Mouse (Mus musculus) neural tube, embryonic 13.5 days (tissue): ENCODE measurements around the gene Sepsecs. TPM values are rescaled to one million over a fixed set of nuclear protein-coding genes. Genes with fewer than 3 reads are reported as not detected.

Experiments used
- ATAC-seq: fragments of 200-750 bp; cut with Nextera tagmentation; 2 replicates; pipeline ENCODE4 v1.8.0; 2017; ENCODE audit warnings: low read depth, mild to moderate bottlenecking, moderate TSS enrichment, moderate library complexity
- H3K27ac ChIP-seq: fragments of 300-500 bp; sonication (generic); replicated peaks from 2 replicates; pipeline ENCODE4 v1.5.1; 2015; ENCODE audit warnings: moderate library complexity, mild to moderate bottlenecking, inconsistent platforms
- H3K27me3 ChIP-seq: fragments of 300-500 bp; sonication (generic); 2 replicates; pipeline ENCODE4 v1.6.1; 2015; ENCODE audit warnings: mild to moderate bottlenecking, inconsistent platforms
- H3K36me3 ChIP-seq: fragments of 300-500 bp; sonication (generic); 2 replicates; pipeline ENCODE4 v1.6.1; 2015; ENCODE audit warnings: mild to moderate bottlenecking, inconsistent platforms
- H3K4me1 ChIP-seq: fragments of 300-500 bp; sonication (generic); replicated peaks from 2 replicates; pipeline ENCODE4 v1.6.1; 2015; ENCODE audit warnings: inconsistent platforms
- H3K4me2 ChIP-seq: fragments of 300-500 bp; sonication (generic); 2 replicates; pipeline ENCODE4 v1.6.1; 2015; ENCODE audit warnings: inconsistent platforms, mild to moderate bottlenecking, moderate library complexity
- H3K4me3 ChIP-seq: fragments of 300-500 bp; sonication (generic); 2 replicates; pipeline ENCODE4 v1.5.1; 2015; ENCODE audit warnings: mild to moderate bottlenecking, inconsistent platforms
- H3K9ac ChIP-seq: fragments of 300-500 bp; sonication (generic); 2 replicates; pipeline ENCODE4 v1.6.1; 2015; ENCODE audit warnings: moderate library complexity, mild to moderate bottlenecking, inconsistent platforms
- H3K9me3 ChIP-seq: fragments of 300-500 bp; sonication (generic); 2 replicates; pipeline ENCODE4 v1.6.1; 2016; ENCODE audit warnings: inconsistent platforms
- WGBS: fragments of 180-500 bp; shearing (Covaris S2); methylation state at CpG from one replicate; pipeline ENCODE4 v1.1.7; 2015; 5-methylcytosine and 5-hydroxymethylcytosine counted together
- polyA plus RNA-seq: library from polyadenylated mRNA; unstranded; fragments of >200 nt; fragmentation: Nextera tagmentation; extraction: Ambion mirVana; gene quantifications from 2 replicates; pipeline ENCODE4 v1.2.1, GENCODE M21; 2015

Sepsecs gene
- polyA plus RNA-seq, 1 experiment from 2014 or later: 6.3 TPM

DNA sequence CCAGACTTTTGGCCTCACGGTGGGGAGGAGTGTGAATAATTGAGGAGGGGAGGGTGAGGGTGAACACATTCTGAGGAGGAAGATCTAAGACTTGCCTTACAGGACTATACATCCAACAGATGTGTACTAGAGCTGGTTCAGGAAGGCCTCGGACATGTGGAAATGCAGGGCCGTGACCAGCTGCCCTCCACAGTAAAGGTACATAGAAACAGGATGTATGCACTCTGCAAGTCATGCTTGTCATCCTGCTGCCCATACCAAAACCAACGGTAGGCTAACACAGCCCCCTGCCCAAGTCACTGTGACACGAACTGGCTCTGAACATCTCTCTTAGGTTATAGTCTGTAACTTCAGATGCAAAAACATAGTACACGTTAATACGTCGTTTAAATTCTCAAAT, 30.6 kb downstream of the Sepsecs start:
- no peaks in the 10 kb centered on the region for H3K9me3 ChIP-seq
- H3K4me3 ChIP-seq: no peak overlapping the region
- H3K4me2 ChIP-seq: no peak overlapping the region
- no peak overlapping the region for H3K27ac ChIP-seq
- peaks cover 13% of the 10 kb centered on the region for H3K27me3 ChIP-seq
- WGBS: 79% methylated on average over 8 of the region's 8 CpGs
- peaks cover 28% of the 10 kb centered on the region for H3K36me3 ChIP-seq
- H3K9ac ChIP-seq: no peak overlapping the region
- peaks cover 1% of the 10 kb centered on the region for H3K4me1 ChIP-seq
- no peak for ATAC-seq

DNA sequence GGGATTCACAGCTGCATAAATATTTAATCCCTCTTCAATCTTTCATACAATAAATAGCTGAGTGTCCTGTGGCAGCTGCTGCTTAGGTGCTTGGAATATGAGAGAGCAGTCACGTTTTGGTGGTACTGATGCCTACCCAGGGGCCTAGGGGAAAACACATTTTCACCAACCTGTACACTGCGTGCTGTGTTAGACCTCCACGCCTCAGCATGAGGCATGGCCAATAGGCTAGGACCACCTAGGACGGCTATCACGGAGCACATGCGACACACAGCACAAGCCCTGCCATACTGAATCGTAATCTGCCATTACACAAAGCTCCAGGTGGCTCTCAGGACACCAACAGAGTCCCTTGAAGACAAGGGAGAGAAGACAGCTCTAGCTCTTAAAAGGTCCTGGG, 31.5 kb downstream of the Sepsecs start:
- Histone ChIP-seq H3K4me1 (no peaks in the 10 kb centered on the region), H3K9me3 (no peaks in the 10 kb centered on the region), H3K27ac (no peak overlapping the region), H3K36me3 (peaks cover 19% of the 10 kb centered on the region), H3K4me2 (no peak overlapping the region), H3K4me3 (no peak overlapping the region), H3K9ac (no peak overlapping the region), H3K27me3 (peaks cover 10% of the 10 kb centered on the region)
- ATAC-seq: no peak
- WGBS: 85% methylated on average over 7 of the region's 7 CpGs

DNA sequence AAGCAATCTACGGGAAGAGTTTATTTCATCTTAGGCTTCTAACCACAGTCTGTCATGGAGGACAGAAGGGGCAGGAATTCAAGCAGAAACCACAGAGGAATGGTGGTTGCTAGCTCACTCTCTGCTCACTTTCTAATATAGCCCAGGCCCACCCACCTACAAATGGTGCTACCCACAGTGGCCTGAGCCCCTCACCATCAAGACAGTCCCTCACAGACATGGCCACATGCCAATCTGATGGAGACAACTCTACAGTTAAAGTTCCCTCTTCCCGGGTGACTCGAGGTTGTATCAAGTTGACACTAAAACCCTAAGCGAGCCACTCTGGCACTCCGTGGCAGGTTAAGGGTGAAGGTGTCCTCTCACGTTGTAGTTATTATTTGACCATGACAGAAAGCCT, 32.6 kb downstream of the Sepsecs start:
- peaks cover 8% of the 10 kb centered on the region; the same call in 1 of the 2 replicates for H3K36me3 ChIP-seq
- H3K9me3 ChIP-seq: no peaks in the 10 kb centered on the region
- H3K9ac ChIP-seq: no peak overlapping the region
- no peak overlapping the region for H3K4me3 ChIP-seq
- H3K27ac ChIP-seq: no peak overlapping the region
- ATAC-seq: no peak
- WGBS: 89% methylated on average over 6 of the region's 6 CpGs
- H3K27me3 ChIP-seq: peaks cover 2% of the 10 kb centered on the region
- no peaks in the 10 kb centered on the region for H3K4me1 ChIP-seq
- H3K4me2 ChIP-seq: no peak overlapping the region

DNA sequence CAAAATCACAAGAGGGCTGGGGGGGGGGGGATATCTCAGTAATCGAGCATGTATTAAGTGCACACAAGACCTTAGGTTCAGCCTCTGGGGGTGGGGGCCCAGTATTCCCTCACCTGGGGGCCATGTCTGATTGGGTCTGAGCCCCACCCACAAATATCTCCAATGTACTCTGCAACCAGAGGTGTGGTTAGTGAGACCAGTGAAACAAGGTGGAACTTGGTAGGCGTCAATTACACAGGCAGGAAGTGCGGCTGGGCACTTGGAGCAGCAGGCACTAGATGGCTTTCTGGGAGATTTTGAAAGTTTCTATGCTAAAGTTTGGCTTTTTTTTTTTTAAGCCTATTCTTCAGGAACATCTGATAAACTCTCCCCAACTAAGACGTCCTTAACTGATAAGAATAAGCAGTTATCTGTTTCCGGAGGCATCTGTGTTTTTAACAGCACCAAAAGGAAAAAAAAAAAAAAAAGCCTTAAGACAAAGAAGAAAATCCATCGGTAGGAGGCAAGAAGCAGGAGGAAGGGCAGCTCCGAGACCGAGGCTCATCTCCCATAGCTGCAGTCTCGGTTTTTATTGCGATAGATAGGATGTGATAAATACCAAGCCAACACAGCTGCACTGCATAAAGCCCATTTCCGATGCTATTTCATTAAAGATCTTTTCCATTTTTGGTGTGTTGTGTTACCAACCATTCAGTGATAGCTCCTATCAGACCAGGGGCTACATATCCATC, 33.3 kb downstream of the Sepsecs start:
- no peak for ATAC-seq
- Histone ChIP-seq H3K9me3 (no peaks in the 10 kb centered on the region), H3K36me3 (peaks cover under 1% of the 10 kb centered on the region; the same call in 1 of the 2 replicates), H3K27me3 (no peaks in the 10 kb centered on the region), H3K27ac (no peak overlapping the region), H3K4me1 (no peaks in the 10 kb centered on the region), H3K4me3 (no peak overlapping the region), H3K4me2 (no peak overlapping the region), H3K9ac (no peak overlapping the region)
- WGBS: 71% methylated on average over 11 of the region's 11 CpGs

DNA sequence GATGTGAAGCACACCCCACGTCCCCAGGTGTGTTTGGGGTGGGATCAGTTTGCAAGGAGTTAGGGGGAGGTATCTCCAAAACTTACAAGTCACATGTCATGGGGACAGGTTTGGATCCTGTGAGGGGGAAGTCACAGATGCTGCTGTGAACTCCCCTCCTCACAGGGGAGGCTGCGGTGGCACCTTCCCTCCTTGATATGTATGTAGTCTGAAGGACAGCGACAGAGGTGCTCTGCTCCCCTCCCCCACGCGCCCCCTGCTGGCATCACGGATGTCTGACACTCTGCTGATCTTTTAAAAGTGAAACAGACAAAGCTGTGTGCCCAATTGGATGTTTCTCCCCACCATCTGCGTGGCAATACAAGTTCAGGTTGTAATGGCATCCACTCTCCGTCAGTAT, 35.5 kb downstream of the Sepsecs start:
- Histone ChIP-seq H3K4me2 (no peak overlapping the region), H3K27me3 (no peaks in the 10 kb centered on the region), H3K4me1 (no peaks in the 10 kb centered on the region), H3K9ac (no peak overlapping the region), H3K27ac (no peak overlapping the region), H3K36me3 (no peaks in the 10 kb centered on the region), H3K4me3 (no peak overlapping the region), H3K9me3 (no peaks in the 10 kb centered on the region)
- 18% methylated on average over 8 of the region's 8 CpGs for WGBS
- peak; percentile 68 for ATAC-seq

DNA sequence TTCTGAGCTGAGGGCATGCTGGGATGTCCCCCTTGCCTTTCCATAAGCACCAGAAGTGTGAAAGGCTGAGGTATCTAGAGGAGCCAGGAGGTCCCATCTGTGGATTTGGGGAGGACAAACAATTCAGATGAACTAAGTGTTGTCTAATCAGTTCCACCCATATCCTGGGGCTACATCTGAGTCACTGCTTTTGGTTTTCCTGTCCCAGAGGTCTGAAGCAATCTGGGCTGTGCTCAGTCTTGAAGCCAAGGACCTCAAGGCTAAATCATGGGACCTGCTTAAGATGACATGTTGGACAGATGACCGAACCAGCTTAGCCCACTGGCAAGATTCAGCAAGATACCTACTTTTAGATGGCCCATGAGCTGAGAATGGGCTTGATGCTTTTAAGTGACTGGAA, 39.0 kb downstream of the Sepsecs start:
- Histone ChIP-seq H3K4me3 (no peak overlapping the region), H3K36me3 (no peaks in the 10 kb centered on the region), H3K9me3 (no peaks in the 10 kb centered on the region), H3K9ac (no peak overlapping the region), H3K4me1 (peaks cover 19% of the 10 kb centered on the region), H3K27me3 (no peaks in the 10 kb centered on the region), H3K4me2 (no peak overlapping the region), H3K27ac (no peak overlapping the region)
- WGBS: 94% methylated on average over 1 of the region's 1 CpGs
- ATAC-seq: no peak

DNA sequence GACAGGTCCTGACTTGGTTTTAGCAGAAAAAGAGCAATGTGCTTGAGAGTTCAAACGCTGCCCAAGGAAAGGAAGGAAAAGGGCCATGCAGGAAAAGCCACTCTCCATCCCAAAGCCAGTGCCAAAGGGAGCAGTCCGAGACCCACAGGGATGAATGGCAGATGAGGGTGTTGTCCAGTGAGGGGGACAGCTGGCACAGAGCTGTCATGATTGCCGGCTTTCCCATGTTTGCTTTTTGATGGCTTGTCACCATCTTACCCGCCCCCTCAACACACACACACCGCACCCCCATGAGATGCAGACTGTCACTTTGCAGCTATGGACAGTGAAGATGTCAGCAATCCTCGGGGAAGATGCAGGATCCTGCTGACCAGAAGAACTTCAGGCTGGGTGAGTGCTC, 40.3 kb downstream of the Sepsecs start:
- no peak for ATAC-seq
- Histone ChIP-seq H3K9ac (no peak overlapping the region), H3K27ac (no peak overlapping the region), H3K36me3 (no peaks in the 10 kb centered on the region), H3K9me3 (no peaks in the 10 kb centered on the region), H3K4me2 (no peak overlapping the region), H3K4me1 (peaks cover 19% of the 10 kb centered on the region), H3K27me3 (no peaks in the 10 kb centered on the region), H3K4me3 (no peak overlapping the region)
- WGBS: 85% methylated on average over 6 of the region's 6 CpGs

DNA sequence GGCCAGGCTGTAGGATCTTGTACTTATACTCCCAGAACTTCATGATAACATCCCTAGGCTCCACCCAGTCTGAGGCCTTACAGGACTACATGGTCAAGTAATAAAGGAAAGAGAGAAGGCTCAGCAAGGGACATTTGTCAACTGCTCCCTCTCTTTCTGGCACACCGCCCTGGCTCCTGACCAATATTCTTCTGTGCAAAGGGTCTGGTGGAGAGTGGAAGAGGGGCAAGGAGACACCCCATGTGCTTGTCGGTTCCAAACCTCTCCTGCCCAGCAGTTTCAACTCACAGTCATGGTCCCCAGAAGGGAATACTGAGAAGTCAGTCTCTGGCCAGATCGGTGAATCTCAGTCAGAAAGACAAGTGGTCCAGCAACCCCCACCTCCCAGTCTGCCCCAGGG, 40.7 kb downstream of the Sepsecs start:
- no peak for ATAC-seq
- Histone ChIP-seq H3K4me1 (peaks cover 19% of the 10 kb centered on the region), H3K4me2 (no peak overlapping the region), H3K9me3 (no peaks in the 10 kb centered on the region), H3K4me3 (no peak overlapping the region), H3K27me3 (no peaks in the 10 kb centered on the region), H3K36me3 (no peaks in the 10 kb centered on the region), H3K9ac (no peak overlapping the region), H3K27ac (no peak overlapping the region)
- WGBS: 83% methylated on average over 3 of the region's 3 CpGs

DNA sequence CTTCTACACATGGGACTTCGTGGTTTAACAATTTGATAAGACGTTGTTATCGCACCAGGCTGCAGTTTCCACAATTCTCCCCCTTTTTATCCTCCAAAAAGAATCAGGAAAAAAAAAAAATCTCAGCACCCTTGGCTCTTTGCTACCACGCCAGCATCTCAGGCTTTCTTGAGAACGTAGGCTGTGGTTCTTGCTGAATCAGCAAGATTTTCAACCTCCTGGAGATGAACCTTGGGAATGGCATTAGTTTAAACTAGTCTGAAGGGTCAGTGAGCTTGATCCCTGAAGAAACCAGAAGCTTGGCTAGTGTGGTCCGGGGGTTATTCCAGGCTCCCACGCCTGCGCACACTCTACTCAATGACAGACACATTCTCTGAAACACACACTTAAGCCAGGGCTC, 41.8 kb downstream of the Sepsecs start:
- H3K9ac ChIP-seq: no peak overlapping the region
- H3K27ac ChIP-seq: no peak overlapping the region
- no peak overlapping the region for H3K4me3 ChIP-seq
- ATAC-seq: no peak
- no peaks in the 10 kb centered on the region for H3K27me3 ChIP-seq
- peaks cover 19% of the 10 kb centered on the region for H3K4me1 ChIP-seq
- 91% methylated on average over 8 of the region's 8 CpGs for WGBS
- H3K36me3 ChIP-seq: no peaks in the 10 kb centered on the region
- no peak overlapping the region for H3K4me2 ChIP-seq
- no peaks in the 10 kb centered on the region for H3K9me3 ChIP-seq

DNA sequence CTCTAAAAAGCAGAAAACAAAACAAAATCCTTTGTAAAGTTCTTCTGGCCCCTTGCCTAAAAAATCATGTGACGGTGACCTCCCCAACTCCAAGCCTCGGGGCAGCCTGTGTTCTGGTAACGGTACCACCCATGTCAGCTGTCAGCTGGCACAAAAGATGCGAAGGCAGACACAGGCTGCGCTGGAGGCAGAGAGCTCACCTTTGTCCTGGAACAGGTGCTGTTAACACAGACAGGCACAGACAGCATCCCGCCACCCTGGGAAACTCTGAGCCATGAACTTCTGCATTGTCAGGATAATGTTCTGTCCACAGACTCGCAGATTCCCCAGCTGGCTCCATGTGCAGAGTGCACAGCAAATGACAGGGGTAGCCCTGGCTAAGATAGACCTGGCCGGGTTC, 43.4 kb downstream of the Sepsecs start:
- WGBS: 36% methylated on average over 8 of the region's 8 CpGs
- peak overlapping the region; percentile 28 for H3K27ac ChIP-seq
- no peaks in the 10 kb centered on the region for H3K9me3 ChIP-seq
- H3K4me3 ChIP-seq: no peak overlapping the region
- peak overlapping the region; percentile 25 for H3K4me2 ChIP-seq
- peaks cover 19% of the 10 kb centered on the region for H3K4me1 ChIP-seq
- no peak overlapping the region for H3K9ac ChIP-seq
- no peaks in the 10 kb centered on the region for H3K36me3 ChIP-seq
- H3K27me3 ChIP-seq: no peaks in the 10 kb centered on the region
- peak; percentile 37; the same call in 1 of the 2 replicates for ATAC-seq

DNA sequence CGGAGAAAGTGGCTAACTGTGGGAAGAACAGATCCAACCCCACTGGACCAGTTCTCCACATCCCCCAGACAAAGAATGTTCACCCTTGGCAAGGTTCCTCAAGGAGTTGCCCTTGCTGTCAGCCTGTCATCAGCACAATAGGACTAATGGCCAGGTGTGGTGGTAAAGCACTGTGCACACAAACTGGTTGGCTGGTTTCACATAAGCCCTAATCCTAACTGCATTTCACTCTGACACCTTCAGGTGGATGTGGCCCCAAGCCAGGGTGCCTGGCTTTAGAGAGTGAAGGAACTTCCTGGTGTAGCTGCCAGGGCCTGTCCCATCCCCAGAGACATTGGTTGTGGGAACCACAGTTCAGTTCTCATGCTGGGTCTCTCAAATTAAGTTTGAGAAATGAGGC, 44.6 kb downstream of the Sepsecs start:
- ATAC-seq: no peak

DNA sequence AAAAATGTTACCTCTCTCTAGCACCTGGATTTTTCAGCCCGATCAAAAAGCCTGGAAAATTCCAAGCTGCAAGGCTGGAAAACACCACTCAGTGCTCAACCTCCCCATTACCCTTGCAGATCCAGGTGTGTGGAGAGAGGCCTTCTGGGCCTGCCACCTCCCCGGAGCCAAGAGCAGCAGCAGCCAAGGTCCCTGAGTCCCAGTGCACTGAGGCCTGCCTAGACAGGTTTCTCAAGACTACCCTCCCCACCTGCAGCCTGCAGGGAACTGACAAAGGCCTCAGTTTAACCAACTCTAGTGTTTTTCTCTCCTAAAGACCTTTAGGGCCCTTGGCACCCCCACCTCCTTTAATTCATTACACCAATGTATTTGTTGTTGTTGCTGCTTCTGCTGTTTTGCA, 46.4 kb downstream of the Sepsecs start:
- no peak overlapping the region for H3K4me3 ChIP-seq
- H3K27me3 ChIP-seq: no peaks in the 10 kb centered on the region
- H3K27ac ChIP-seq: no peak overlapping the region
- no peak overlapping the region for H3K4me2 ChIP-seq
- ATAC-seq: no peak
- H3K9me3 ChIP-seq: no peaks in the 10 kb centered on the region
- H3K4me1 ChIP-seq: peaks cover 26% of the 10 kb centered on the region
- no peak overlapping the region for H3K9ac ChIP-seq
- WGBS: 76% methylated on average over 2 of the region's 2 CpGs
- no peaks in the 10 kb centered on the region for H3K36me3 ChIP-seq

More for the DNA sequence above, 44.6 kb downstream of the Sepsecs start:
- Histone ChIP-seq H3K4me1 (peaks cover 19% of the 10 kb centered on the region), H3K9ac (no peak overlapping the region), H3K4me2 (no peak overlapping the region), H3K9me3 (no peaks in the 10 kb centered on the region), H3K4me3 (no peak overlapping the region), H3K27me3 (no peaks in the 10 kb centered on the region), H3K27ac (no peak overlapping the region), H3K36me3 (no peaks in the 10 kb centered on the region)
- WGBS: 90% methylated on average over 1 of the region's 1 CpGs
